Mouse (Mus musculus) colon, adult 2 months (tissue): Measurements from ENCODE around the gene Cmpk1. TPM values are rescaled to one million over a fixed set of nuclear protein-coding genes. Genes with fewer than 3 reads are reported as not detected.

Experiments
- polyA plus RNA-seq: library from polyadenylated mRNA; depleted of rRNA; stranded (reverse); fragments of >200 nt; gene quantifications from 2 replicates; pipeline ENCODE4 v1.2.3, GENCODE M21; 2012; rRNA removed

Gene Cmpk1
- polyA plus RNA-seq, result 62.6 and 64.0 TPM in 2 replicates

GRCm38 (mm10) chr4:114986591-114987432 is at the start of gene Cmpk1:
Cmpk1 (minus strand) TSS chr4:114987241.

GRCm38 (mm10) chr4:114999773-115000428 is 12.9 kb upstream of the Cmpk1 start, which contains the start of gene Stil:
Stil (plus strand) TSS chr4:115000159.

GRCm38 (mm10) chr4:114925917-114926312 is 61.1 kb downstream of the Cmpk1 start, which contains the start of gene Foxe3:
Foxe3 (minus strand) TSS chr4:114926013.

Other genes with a start within 250 kb of the Cmpk1 start
- not detected in 2 replicates for gene Gm12830, start 165.5 kb downstream of the Cmpk1 start, polyA plus RNA-seq
- gene Foxd2, start 78.4 kb downstream of the Cmpk1 start, polyA plus RNA-seq, result 53.9 and 54.4 TPM in 2 replicates
- gene Foxe3, start 61.2 kb downstream of the Cmpk1 start, polyA plus RNA-seq, result 0.64 and 1.0 TPM in 2 replicates
- gene Stil, start 12.9 kb upstream of the Cmpk1 start, polyA plus RNA-seq, result 1.2 and 1.6 TPM in 2 replicates
- gene Tal1, start 69.2 kb upstream of the Cmpk1 start, polyA plus RNA-seq, result 0.83 and 1.2 TPM in 2 replicates
- 428 and 460 TPM in 2 replicates for gene Pdzk1ip1, start 101.5 kb upstream of the Cmpk1 start, polyA plus RNA-seq
- gene Cyp4x1, start 147.0 kb upstream of the Cmpk1 start, polyA plus RNA-seq, result 0.19 and 0.24 TPM in 2 replicates